Mouse (Mus musculus) frontal cortex, adult 2 months (tissue): ENCODE data around the gene Sema4a. TPM values are rescaled to one million over a fixed set of nuclear protein-coding genes. Genes with fewer than 3 reads are reported as not detected.

ENCODE experiments used
- DNase-seq, 2 experiments: peaks; one replicate each; pipeline ENCODE4 v3.0.0; 2022; ENCODE audit warnings: low spot score in 1 of 2; ENCODE audit errors: extremely low spot score in 1 of 2
- polyA plus RNA-seq: library from polyadenylated mRNA; depleted of rRNA; stranded (reverse); fragments of >200 nt; gene quantifications from 2 replicates; pipeline ENCODE4 v1.2.3, GENCODE M21; 2012; rRNA removed

Sema4a gene
- polyA plus RNA-seq, 1 experiment, result 66.2 TPM

- DNase-seq, result no peak
Observed at GRCm38 (mm10) chr3:88403522-88404230, 57.3 kb downstream of the Sema4a start.

- no peak for DNase-seq
Observed at GRCm38 (mm10) chr3:88398666-88399065, 62.3 kb downstream of the Sema4a start.

- no peak for DNase-seq
Observed at GRCm38 (mm10) chr3:88395742-88396141, 65.2 kb downstream of the Sema4a start.

GRCm38 (mm10) chr3:88395288-88395687 is 65.7 kb downstream of the Sema4a start:
- no peak for DNase-seq

- no peak for DNase-seq
Observed at GRCm38 (mm10) chr3:88393776-88394375, 67.1 kb downstream of the Sema4a start.

Other genes starting within 250 kb of the Sema4a start
- not detected in 2 replicates for gene Rhbg, start 206.5 kb downstream of the Sema4a start, polyA plus RNA-seq
- not detected in 2 replicates for gene Gm38392, start 174.0 kb downstream of the Sema4a start, polyA plus RNA-seq
- gene Tsacc, start 164.2 kb downstream of the Sema4a start, polyA plus RNA-seq, result 4.2 and 5.1 TPM in 2 replicates
- 141 and 157 TPM in 2 replicates for gene Cct3, start 164.1 kb downstream of the Sema4a start, polyA plus RNA-seq
- 88.0 and 91.7 TPM in 2 replicates for gene Glmp, start 136.2 kb downstream of the Sema4a start, polyA plus RNA-seq
- 0.64 and 0.78 TPM in 2 replicates for gene Tmem79, start 125.0 kb downstream of the Sema4a start, polyA plus RNA-seq
- gene Smg5, start 124.9 kb downstream of the Sema4a start, polyA plus RNA-seq, result 87.8 and 92.8 TPM in 2 replicates
- 29.8 and 29.9 TPM in 2 replicates for gene Paqr6, start 96.6 kb downstream of the Sema4a start, polyA plus RNA-seq
- gene Bglap3, start 88.4 kb downstream of the Sema4a start, polyA plus RNA-seq, result 0.46 and 2.3 TPM in 2 replicates
- gene Bglap2, start 82.5 kb downstream of the Sema4a start, polyA plus RNA-seq, result 1.6 and 5.5 TPM in 2 replicates
- gene Bglap, start 76.7 kb downstream of the Sema4a start, polyA plus RNA-seq, result 0.34 and 2.3 TPM in 2 replicates
- gene Pmf1, start 50.9 kb downstream of the Sema4a start, polyA plus RNA-seq, result 12.6 and 14.3 TPM in 2 replicates
- gene Slc25a44, start 36.0 kb downstream of the Sema4a start, polyA plus RNA-seq, result 59.9 and 61.4 TPM in 2 replicates
- gene Lmna, start 48.8 kb upstream of the Sema4a start, polyA plus RNA-seq, result 52.5 and 53.9 TPM in 2 replicates
- gene Mex3a, start 71.2 kb upstream of the Sema4a start, polyA plus RNA-seq, result 4.5 and 4.7 TPM in 2 replicates
- 0.40 and 0.67 TPM in 2 replicates for gene Rab25, start 87.1 kb upstream of the Sema4a start, polyA plus RNA-seq
- 110 and 131 TPM in 2 replicates for gene Lamtor2, start 91.9 kb upstream of the Sema4a start, polyA plus RNA-seq
- 97.4 and 102 TPM in 2 replicates for gene Ubqln4, start 92.6 kb upstream of the Sema4a start, polyA plus RNA-seq
- 111 and 131 TPM in 2 replicates for gene Ssr2, start 114.7 kb upstream of the Sema4a start, polyA plus RNA-seq
- 185 and 212 TPM in 2 replicates for gene Arhgef2, start 144.8 kb upstream of the Sema4a start, polyA plus RNA-seq
- not detected in 2 replicates for gene Rxfp4, start 192.0 kb upstream of the Sema4a start, polyA plus RNA-seq
- gene Khdc4, start 224.6 kb upstream of the Sema4a start, polyA plus RNA-seq, result 75.8 and 82.0 TPM in 2 replicates